Mouse (Mus musculus) right cerebral cortex, adult 18-20 months (tissue): ENCODE results near the gene Tmc5.

Experiments used
- DNase-seq: peaks from one replicate; pipeline ENCODE4 v3.0.0; 2022; ENCODE audit warnings: mixed read lengths

The Tmc5 gene

GRCm38 (mm10) chr7:118698882-118699281, 101.8 kb downstream of the Tmc5 start:
- DNase-seq, result no peak

- DNase-seq, result no peak
These were observed 106.1 kb downstream of the Tmc5 start for GRCm38 (mm10) chr7:118703144-118703561.

GRCm38 (mm10) chr7:118704001-118704850, 107.1 kb downstream of the Tmc5 start:
- no peak for DNase-seq

GRCm38 (mm10) chr7:118705101-118705961, 108.2 kb downstream of the Tmc5 start, which contains the start of gene Gde1:
Gene Gde1, minus strand, starts transcription at chr7:118705778.
- DNase-seq, result peak; percentile 96

- DNase-seq, result no peak
These were observed 109.0 kb downstream of the Tmc5 start for GRCm38 (mm10) chr7:118706051-118706450.

- no peak for DNase-seq
These were observed 109.4 kb downstream of the Tmc5 start for GRCm38 (mm10) chr7:118706488-118706887.

GRCm38 (mm10) chr7:118707216-118707615, 110.1 kb downstream of the Tmc5 start:
- no peak for DNase-seq

- DNase-seq, result no peak
These were observed 110.9 kb downstream of the Tmc5 start for GRCm38 (mm10) chr7:118708002-118708401.

GRCm38 (mm10) chr7:118710776-118711175, 113.7 kb downstream of the Tmc5 start:
- DNase-seq, result no peak

GRCm38 (mm10) chr7:118712228-118713173, 115.4 kb downstream of the Tmc5 start, which contains the start of gene Ccp110:
Gene Ccp110, plus strand, starts transcription at chr7:118712552.
- peak; percentile 98 for DNase-seq

GRCm38 (mm10) chr7:118714873-118715272, 117.8 kb downstream of the Tmc5 start:
- DNase-seq, result no peak

- no peak for DNase-seq
These were observed 121.0 kb downstream of the Tmc5 start for GRCm38 (mm10) chr7:118718066-118718465.

GRCm38 (mm10) chr7:118723927-118724326, 126.8 kb downstream of the Tmc5 start:
- no peak for DNase-seq
